7 mouse cellular contexts compared by ENCODE assay signal in the genomic region with DNA sequence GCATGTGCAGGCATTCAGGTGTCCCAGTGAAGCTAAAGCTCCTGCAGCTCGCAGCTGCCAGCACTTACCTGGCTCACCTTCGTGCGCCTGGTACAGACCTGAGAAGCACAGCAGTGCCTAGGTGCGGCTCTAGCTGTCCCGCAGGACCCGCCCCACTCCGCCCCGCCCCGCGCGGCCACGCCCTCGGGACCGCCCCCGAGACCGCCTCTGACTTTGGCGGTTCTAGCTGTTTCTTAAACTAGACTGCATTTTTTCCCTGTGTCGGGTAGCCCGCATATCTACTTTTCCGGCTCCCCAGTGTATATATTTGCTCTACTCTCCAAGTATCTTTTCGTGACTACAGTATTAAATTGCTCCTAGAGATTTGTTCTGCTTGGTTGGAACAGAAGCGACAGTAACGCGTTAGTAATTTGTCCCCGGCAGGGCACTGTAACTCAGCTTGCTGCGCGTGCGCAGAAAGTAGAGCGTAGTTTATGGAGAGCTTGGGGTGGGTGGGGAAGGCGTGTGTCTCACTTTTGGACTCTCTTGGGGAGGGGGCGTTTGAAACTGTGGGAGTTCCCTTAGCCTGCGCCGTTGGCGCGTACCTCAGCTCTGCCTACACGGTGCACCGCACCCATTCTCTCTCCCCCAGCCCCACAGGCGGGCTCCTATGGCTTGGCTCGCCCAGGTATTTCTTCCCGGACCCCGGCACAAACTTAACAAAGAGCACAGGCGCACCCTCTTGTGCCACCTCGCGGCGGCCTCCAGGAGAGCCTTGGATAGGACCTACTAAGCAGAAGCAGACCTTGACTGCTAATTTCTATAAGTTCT. TPM values are rescaled to one million over a fixed set of nuclear protein-coding genes. Genes with fewer than 3 reads are reported as not detected.
A peak's percentile ranks its signal among the peaks of the same experiment; 100 is the strongest.
DNase-seq lines count a peak whose midpoint lies in the region; ATAC-seq lines count a peak whose summit lies in the region.

A gene (minus strand): TSS at position 159 of the 810 bp plus-strand sequence.

- DNase-seq in adrenal gland, postnatal 25 days = peak; percentile 96
- peak; percentile 99 for DNase-seq in heart, adult 11 months
- peak; percentile 98 for DNase-seq in kidney, adult 18-20 months
- peak; percentile 97 for DNase-seq in limb, embryonic 11.5 days (ENCODE audit: low spot score)
- DNase-seq in midbrain, embryonic 14.5 days = peak; percentile 98
- DNase-seq in spleen, adult 18-20 months = peak; percentile 89 to 98

- peak within 1 kb of the TSS; percentile 94 for H3K4me2 ChIP-seq in embryonic facial prominence, embryonic 12.5 days (replicated peaks)
- peak within 1 kb of the TSS; percentile 88 for H3K4me2 ChIP-seq in limb, embryonic 11.5 days (ENCODE audit: low read depth, severe bottlenecking)
- H3K4me2 ChIP-seq in midbrain, embryonic 14.5 days (ENCODE audit: low read length) = peak within 1 kb of the TSS; percentile 85

- H3K4me3 ChIP-seq in embryonic facial prominence, embryonic 12.5 days = peak within 1 kb of the TSS; percentile 58
- peak within 1 kb of the TSS; percentile 58 for H3K4me3 ChIP-seq in limb, embryonic 11.5 days (ENCODE audit: low read depth, low read length)
- peak within 1 kb of the TSS; percentile 69 for H3K4me3 ChIP-seq in midbrain, embryonic 14.5 days (replicated peaks; ENCODE audit: low read depth, low read length)

- peak within 1 kb of the TSS; percentile 85 for H3K9ac ChIP-seq in embryonic facial prominence, embryonic 12.5 days
- peak within 1 kb of the TSS; percentile 94 for H3K9ac ChIP-seq in limb, embryonic 11.5 days (ENCODE audit: low read length)
- peak within 1 kb of the TSS; percentile 67 for H3K9ac ChIP-seq in midbrain, embryonic 14.5 days (replicated peaks; ENCODE audit: low read length)

- peaks cover 11% of the 10 kb centered on the region; the same call in 1 of the 2 replicates for H3K4me1 ChIP-seq in embryonic facial prominence, embryonic 12.5 days
- H3K4me1 ChIP-seq in limb, embryonic 11.5 days (ENCODE audit: control insufficient read depth, insufficient read depth, low read length) = peaks cover 6% of the 10 kb centered on the region; the same call in 1 of the 2 replicates
- H3K4me1 ChIP-seq in midbrain, embryonic 14.5 days (ENCODE audit: control insufficient read depth, insufficient read depth, low read length) = peaks cover 10% of the 10 kb centered on the region

- H3K9me3 ChIP-seq in embryonic facial prominence, embryonic 12.5 days = no peaks in the 10 kb centered on the region
- no peaks in the 10 kb centered on the region for H3K9me3 ChIP-seq in limb, embryonic 11.5 days (ENCODE audit: control insufficient read depth, low read length)
- no peaks in the 10 kb centered on the region for H3K9me3 ChIP-seq in midbrain, embryonic 14.5 days (ENCODE audit: control insufficient read depth, low read length)

- ATAC-seq in embryonic facial prominence, embryonic 12.5 days (ENCODE audit: insufficient number of reproducible peaks, insufficient read depth, low FRiP score, low TSS enrichment) = peak; percentile 92
- peak; percentile 96 for ATAC-seq in limb, embryonic 11.5 days (ENCODE audit: insufficient number of reproducible peaks, low FRiP score, low TSS enrichment, low read depth)
- ATAC-seq in midbrain, embryonic 14.5 days (ENCODE audit: low FRiP score, low TSS enrichment) = peak; percentile 94

- H3K27me3 ChIP-seq in embryonic facial prominence, embryonic 12.5 days = 0 out of 2 replicates have a peak, but pooled peaks cover 7% of the 10 kb centered on the region
- H3K27me3 ChIP-seq in limb, embryonic 11.5 days (ENCODE audit: control insufficient read depth, insufficient read depth, low read length) = peaks cover 6% of the 10 kb centered on the region; the same call in 1 of the 2 replicates
- 0 out of 2 replicates have a peak, but pooled peaks cover 5% of the 10 kb centered on the region for H3K27me3 ChIP-seq in midbrain, embryonic 14.5 days (ENCODE audit: control insufficient read depth, insufficient read depth, low read length)

- H3K27ac ChIP-seq in embryonic facial prominence, embryonic 12.5 days = peak within 1 kb of the TSS; percentile 92
- H3K27ac ChIP-seq in limb, embryonic 11.5 days (replicated peaks; ENCODE audit: low read depth, low read length) = peak within 1 kb of the TSS; percentile 89
- H3K27ac ChIP-seq in midbrain, embryonic 14.5 days (replicated peaks; ENCODE audit: low read depth, low read length) = peak within 1 kb of the TSS; percentile 72

- WGBS in embryonic facial prominence, embryonic 12.5 days = under 1% methylated on average over 45 of the region's 45 CpGs
- WGBS in limb, embryonic 11.5 days = under 1% methylated on average over 45 of the region's 45 CpGs
- WGBS in midbrain, embryonic 14.5 days = 1% methylated on average over 45 of the region's 45 CpGs

- no peaks in the 10 kb centered on the region for H3K36me3 ChIP-seq in embryonic facial prominence, embryonic 12.5 days
- no peaks in the 10 kb centered on the region for H3K36me3 ChIP-seq in limb, embryonic 11.5 days (ENCODE audit: control insufficient read depth, insufficient read depth, low read length)
- no peaks in the 10 kb centered on the region for H3K36me3 ChIP-seq in midbrain, embryonic 14.5 days (ENCODE audit: control insufficient read depth, insufficient read depth, low read length)

RNA-seq across cellular contexts. Expression of the gene that starts here (rescaled TPM):
- 88.5 and 95.1 TPM in 2 replicates for total RNA-seq in adrenal gland, postnatal 25 days (2021)
- polyA plus RNA-seq in embryonic facial prominence, embryonic 12.5 days (2016; fragmentation: Nextera tagmentation; extraction: Ambion mirVana) = 40.1 and 40.8 TPM in 2 replicates
- polyA plus RNA-seq in limb, embryonic 11.5 days (2014; fragmentation: Nextera tagmentation; extraction: Ambion mirVana) = 42.5 and 44.1 TPM in 2 replicates
- 124 and 177 TPM in 2 replicates for polyA plus RNA-seq in midbrain, embryonic 14.5 days (2014; fragmentation: Nextera tagmentation; extraction: Ambion mirVana)

Comparison
In these comparisons a context has a peak if more than half of its experiments do, and no peak if none do; other contexts are left out.
1. Peak in every context shown above with its lines: DNase-seq, ATAC-seq, H3K4me3 ChIP-seq and H3K27ac ChIP-seq.